Mouse (Mus musculus) brain, embryonic 14.5 days (tissue): ENCODE measurements at regions not wholly inside any gene's neighbourhood (a gene's known extent, or its start where the extent isn't known, plus 50 kb on each side); places are given as distances from the start of the nearest gene placed in this dataset.

Experiments
- CTCF ChIP-seq: fragments of 200-500 bp; IDR thresholded peaks from 2 replicates; pipeline ENCODE4 v1.5.1; 2012; ENCODE audit warnings: inconsistent platforms, mild to moderate bottlenecking, moderate library complexity, borderline replicate concordance; ENCODE audit not compliant: insufficient read depth, insufficient read length; ENCODE audit errors: extremely low read depth
- POLR2A ChIP-seq: fragments of 200-500 bp; IDR thresholded peaks from 2 replicates; pipeline ENCODE4 v1.6.1; 2012; ENCODE audit warnings: mild to moderate bottlenecking, inconsistent platforms, borderline replicate concordance; ENCODE audit not compliant: poor library complexity, insufficient read depth, insufficient read length, severe bottlenecking; ENCODE audit errors: extremely low read depth

DNA sequence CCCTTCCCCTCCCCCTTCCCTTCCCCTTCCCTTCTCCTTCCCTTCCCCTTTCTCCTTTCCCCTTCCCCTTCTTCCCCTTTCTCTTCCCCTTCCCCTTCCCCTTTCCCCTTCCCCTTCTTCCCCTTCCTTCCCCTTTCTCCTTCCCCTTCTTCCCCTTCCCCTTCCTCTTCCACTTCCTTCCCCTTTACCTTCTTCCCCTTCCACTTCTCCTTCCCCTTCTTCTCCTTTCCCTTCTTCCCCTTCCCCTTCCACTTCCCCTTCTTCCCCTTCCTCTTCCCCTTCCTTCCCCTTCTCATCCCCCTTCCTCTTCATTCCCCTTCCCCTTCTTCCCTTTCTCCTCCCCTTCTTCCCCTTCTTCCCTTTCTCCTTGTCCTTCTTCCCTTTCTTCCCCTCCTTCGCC lies 77.0 kb upstream of the Fst start:
- no peak for TF ChIP-seq POLR2A
- TF ChIP-seq CTCF, result no peak
